Mouse (Mus musculus): ENCODE measurements around the gene Csnk2a2. TPM values are rescaled to one million over a fixed set of nuclear protein-coding genes. Genes with fewer than 3 reads are reported as not detected.
A peak's percentile ranks its signal among the peaks of the same experiment; 100 is the strongest.

The Csnk2a2 gene
- polyA plus RNA-seq, 1 experiment from 2014 or later: 7.5 TPM

DNA sequence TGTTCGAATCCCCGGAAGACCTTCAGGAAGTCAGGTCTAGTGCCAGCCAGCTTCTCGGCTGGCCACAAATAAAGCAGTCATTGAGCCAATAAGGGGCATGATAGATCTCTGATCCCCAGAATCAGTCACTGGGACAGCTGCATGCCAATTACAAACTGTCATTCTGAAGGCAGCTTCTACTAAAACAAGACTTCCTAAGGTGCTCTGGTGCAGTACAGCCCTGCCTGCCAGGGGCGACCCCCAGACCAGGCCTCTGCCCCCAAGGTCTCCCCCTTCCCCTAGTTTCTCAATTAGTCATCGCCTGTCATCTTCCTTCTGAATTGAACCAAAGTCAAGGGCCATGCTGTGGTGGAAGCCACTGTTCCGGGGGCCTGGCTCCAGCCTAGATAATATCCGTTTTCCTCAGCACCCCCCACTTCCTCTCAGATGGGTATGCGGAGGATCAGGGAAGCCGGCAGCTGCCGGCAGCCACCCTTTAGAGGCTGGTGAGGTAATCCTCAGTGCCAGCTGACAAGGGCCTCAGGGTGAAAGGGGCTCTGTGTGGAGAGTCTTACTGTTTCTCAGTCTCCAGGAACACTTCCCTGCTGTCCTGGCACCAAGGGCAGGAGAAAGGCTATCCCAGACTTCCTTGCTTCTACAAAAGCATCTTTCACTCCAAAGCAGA is 78.4 kb downstream of the Csnk2a2 start:
- whole genome bisulfite sequencing: 47% methylated on average over 10 of the region's 10 CpGs
- peak; percentile 45 for ATAC-seq
- no peak overlapping the region for H3K27ac ChIP-seq (ENCODE audit: low read depth, low read length)

DNA sequence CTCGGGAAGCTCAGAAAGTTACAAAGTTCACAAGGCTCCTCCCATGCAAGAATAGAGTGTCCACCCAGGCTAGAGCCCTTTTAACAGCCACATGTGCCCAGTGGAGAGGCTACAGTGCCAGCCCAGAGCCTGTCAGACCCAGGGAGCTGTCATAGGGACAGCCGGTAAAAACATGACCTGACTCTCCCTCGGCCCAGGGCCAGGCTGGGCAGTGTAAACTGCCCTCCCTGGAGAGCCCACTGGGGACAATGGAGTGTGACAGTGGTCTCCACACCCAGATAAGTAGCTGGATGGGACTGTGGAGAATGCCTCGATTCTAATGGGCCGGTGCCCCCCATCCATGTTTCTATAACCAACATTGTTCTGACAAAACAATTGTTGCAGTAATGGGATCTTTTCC is 80.3 kb downstream of the Csnk2a2 start:
- Histone ChIP-seq H3K4me2 (ENCODE audit: low read length) (no peak overlapping the region), H3K9ac (ENCODE audit: low read depth, low read length) (no peak overlapping the region), H3K4me1 (ENCODE audit: control insufficient read depth, insufficient read depth, low read depth, low read length) (no peaks in the 10 kb centered on the region; the same call in 1 of the 2 replicates), H3K9me3 (ENCODE audit: control insufficient read depth, low read length) (no peaks in the 10 kb centered on the region), H3K4me3 (ENCODE audit: low read length) (no peak overlapping the region), H3K27ac (ENCODE audit: low read depth, low read length) (no peak overlapping the region), H3K36me3 (ENCODE audit: control insufficient read depth, insufficient read depth, low read length) (no peaks in the 10 kb centered on the region), H3K27me3 (replicated peaks; ENCODE audit: control insufficient read depth, insufficient read depth, low read length) (no peaks in the 10 kb centered on the region)
- WGBS: 87% methylated on average over 5 of the region's 5 CpGs
- ATAC-seq: no peak

More for the DNA sequence above, 78.4 kb downstream of the Csnk2a2 start:
- Histone ChIP-seq H3K27me3 (replicated peaks; ENCODE audit: control insufficient read depth, insufficient read depth, low read length) (no peaks in the 10 kb centered on the region), H3K9ac (ENCODE audit: low read depth, low read length) (no peak overlapping the region), H3K4me1 (ENCODE audit: control insufficient read depth, insufficient read depth, low read depth, low read length) (no peaks in the 10 kb centered on the region; the same call in 1 of the 2 replicates), H3K9me3 (ENCODE audit: control insufficient read depth, low read length) (no peaks in the 10 kb centered on the region), H3K36me3 (ENCODE audit: control insufficient read depth, insufficient read depth, low read length) (no peaks in the 10 kb centered on the region), H3K4me2 (ENCODE audit: low read length) (no peak overlapping the region), H3K4me3 (ENCODE audit: low read length) (no peak overlapping the region)

DNA sequence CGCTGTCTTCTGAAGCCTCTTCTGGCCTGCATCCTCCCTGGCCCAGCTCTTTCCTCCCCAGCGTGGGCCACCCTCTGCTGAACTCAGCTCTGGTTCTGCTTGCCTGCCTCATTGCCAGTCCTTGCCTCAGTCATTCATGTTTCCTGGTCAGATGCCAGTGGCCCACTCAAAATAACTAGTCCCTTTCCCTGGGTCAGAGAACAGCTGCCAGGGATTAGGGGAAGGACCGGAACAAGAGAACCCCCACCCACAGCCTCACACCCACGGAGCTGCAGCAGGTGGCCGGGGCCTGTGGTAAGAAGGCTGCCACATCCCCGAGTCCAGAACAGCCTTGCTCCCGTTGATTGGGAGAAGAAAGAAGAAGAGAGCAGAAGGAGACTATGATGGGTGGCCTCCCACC is 88.7 kb downstream of the Csnk2a2 start:
- no peaks in the 10 kb centered on the region for H3K36me3 ChIP-seq (ENCODE audit: control insufficient read depth, insufficient read depth, low read length)
- no peak overlapping the region for H3K27ac ChIP-seq (ENCODE audit: low read depth, low read length)
- no peaks in the 10 kb centered on the region for H3K27me3 ChIP-seq (replicated peaks; ENCODE audit: control insufficient read depth, insufficient read depth, low read length)
- H3K4me3 ChIP-seq (ENCODE audit: low read length): no peak overlapping the region
- H3K9ac ChIP-seq (ENCODE audit: low read depth, low read length): no peak overlapping the region
- H3K9me3 ChIP-seq (ENCODE audit: control insufficient read depth, low read length): no peaks in the 10 kb centered on the region
- H3K4me1 ChIP-seq (ENCODE audit: control insufficient read depth, insufficient read depth, low read depth, low read length): no peaks in the 10 kb centered on the region
- no peak for ATAC-seq
- 67% methylated on average over 7 of the region's 7 CpGs for WGBS
- no peak overlapping the region for H3K4me2 ChIP-seq (ENCODE audit: low read length)

DNA sequence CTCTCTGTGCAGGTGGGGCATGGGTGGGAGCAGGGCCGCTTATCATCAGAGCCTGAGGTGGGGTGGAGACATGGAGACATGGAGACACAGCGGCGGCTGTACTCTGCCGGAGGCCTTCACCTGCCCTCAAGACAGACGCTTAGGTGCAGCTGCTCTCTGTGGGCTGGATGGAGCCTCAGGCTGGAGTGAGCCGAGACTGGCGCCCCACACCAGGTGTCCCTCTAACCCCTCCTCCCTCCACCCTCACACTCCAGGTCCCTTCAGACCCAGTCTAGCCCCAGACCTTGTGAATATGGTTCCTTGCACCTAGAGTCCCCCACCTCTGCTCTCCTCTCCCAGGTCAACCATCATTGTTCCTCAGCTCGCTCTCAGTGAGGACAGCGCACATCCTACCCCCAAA is 90.7 kb downstream of the Csnk2a2 start:
- H3K4me3 ChIP-seq (ENCODE audit: low read length): no peak overlapping the region
- H3K27ac ChIP-seq (ENCODE audit: low read depth, low read length): no peak overlapping the region
- no peak overlapping the region for H3K4me2 ChIP-seq (ENCODE audit: low read length)
- H3K36me3 ChIP-seq (ENCODE audit: control insufficient read depth, insufficient read depth, low read length): no peaks in the 10 kb centered on the region
- WGBS: 62% methylated on average over 9 of the region's 9 CpGs
- H3K27me3 ChIP-seq (replicated peaks; ENCODE audit: control insufficient read depth, insufficient read depth, low read length): no peaks in the 10 kb centered on the region
- no peaks in the 10 kb centered on the region for H3K4me1 ChIP-seq (ENCODE audit: control insufficient read depth, insufficient read depth, low read depth, low read length)
- H3K9me3 ChIP-seq (ENCODE audit: control insufficient read depth, low read length): no peaks in the 10 kb centered on the region
- no peak overlapping the region for H3K9ac ChIP-seq (ENCODE audit: low read depth, low read length)
- no peak for ATAC-seq

DNA sequence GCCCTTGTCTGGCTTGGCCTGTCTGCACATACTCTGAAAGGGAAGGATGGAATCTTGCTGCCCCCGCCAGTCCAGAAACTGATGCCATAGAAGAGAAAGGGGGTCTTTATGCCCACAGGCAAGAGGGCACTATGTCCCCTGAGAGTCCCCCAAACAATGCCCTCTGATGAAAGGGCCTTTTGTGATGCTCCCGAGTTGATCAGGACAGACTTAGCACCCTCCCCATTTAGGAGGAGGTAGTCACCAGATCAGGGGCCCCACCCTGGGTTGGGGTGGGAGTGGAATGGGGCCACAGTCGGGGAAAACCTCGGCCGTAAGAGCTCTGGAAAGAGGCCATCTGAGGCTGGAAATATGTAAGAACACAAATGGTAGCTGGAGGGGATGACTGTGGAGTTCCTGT is 92.6 kb downstream of the Csnk2a2 start:
- no peak overlapping the region for H3K4me3 ChIP-seq (ENCODE audit: low read length)
- no peaks in the 10 kb centered on the region for H3K9me3 ChIP-seq (ENCODE audit: control insufficient read depth, low read length)
- no peak overlapping the region for H3K9ac ChIP-seq (ENCODE audit: low read depth, low read length)
- no peak overlapping the region for H3K27ac ChIP-seq (ENCODE audit: low read depth, low read length)
- WGBS: 49% methylated on average over 5 of the region's 5 CpGs
- H3K36me3 ChIP-seq (ENCODE audit: control insufficient read depth, insufficient read depth, low read length): no peaks in the 10 kb centered on the region
- H3K27me3 ChIP-seq (replicated peaks; ENCODE audit: control insufficient read depth, insufficient read depth, low read length): no peaks in the 10 kb centered on the region
- H3K4me1 ChIP-seq (ENCODE audit: control insufficient read depth, insufficient read depth, low read depth, low read length): no peaks in the 10 kb centered on the region
- H3K4me2 ChIP-seq (ENCODE audit: low read length): no peak overlapping the region
- ATAC-seq: 0 out of 2 replicates have a peak, but pooled peaks have one; percentile 46

DNA sequence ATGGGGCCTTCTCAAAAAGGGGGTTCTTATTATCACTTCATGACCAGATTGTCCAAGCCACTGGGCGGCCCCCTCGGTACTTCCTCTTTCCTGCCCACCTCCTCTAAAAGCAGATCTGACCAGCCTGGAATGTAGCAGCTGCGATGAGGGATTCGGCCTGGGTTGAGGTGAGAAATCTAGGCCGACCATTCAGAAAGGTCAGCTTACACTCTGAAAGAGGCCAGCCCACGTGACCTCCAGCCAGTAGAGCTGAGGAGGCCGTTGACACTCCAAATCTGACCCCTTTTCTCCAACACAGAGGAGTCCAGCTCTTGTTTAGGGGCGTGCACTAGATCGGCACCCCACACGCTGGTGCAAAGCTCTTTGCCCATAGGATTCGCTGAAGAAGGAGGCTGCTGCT is 93.1 kb downstream of the Csnk2a2 start:
- Histone ChIP-seq H3K4me2 (ENCODE audit: low read length) (no peak overlapping the region), H3K4me3 (ENCODE audit: low read length) (no peak overlapping the region), H3K9ac (ENCODE audit: low read depth, low read length) (no peak overlapping the region), H3K36me3 (ENCODE audit: control insufficient read depth, insufficient read depth, low read length) (no peaks in the 10 kb centered on the region), H3K27ac (ENCODE audit: low read depth, low read length) (no peak overlapping the region), H3K9me3 (ENCODE audit: control insufficient read depth, low read length) (no peaks in the 10 kb centered on the region), H3K27me3 (replicated peaks; ENCODE audit: control insufficient read depth, insufficient read depth, low read length) (no peaks in the 10 kb centered on the region), H3K4me1 (ENCODE audit: control insufficient read depth, insufficient read depth, low read depth, low read length) (no peaks in the 10 kb centered on the region)
- ATAC-seq: no peak
- WGBS: 65% methylated on average over 11 of the region's 11 CpGs

Other genes with a start within 250 kb of the Csnk2a2 start
- 0.25 and 0.69 TPM in 2 replicates for gene Cngb1, start 183.5 kb downstream of the Csnk2a2 start, polyA plus RNA-seq (2015; fragmentation: Nextera tagmentation; extraction: Ambion mirVana)
- gene Tepp, start 179.5 kb downstream of the Csnk2a2 start, polyA plus RNA-seq (2015; fragmentation: Nextera tagmentation; extraction: Ambion mirVana): 3.5 and 6.6 TPM in 2 replicates
- 12.1 and 15.8 TPM in 2 replicates for gene Zfp319, start 158.1 kb downstream of the Csnk2a2 start, polyA plus RNA-seq (2015; fragmentation: Nextera tagmentation; extraction: Ambion mirVana)
- 35.7 and 39.8 TPM in 2 replicates for gene Usb1, start 157.8 kb downstream of the Csnk2a2 start, polyA plus RNA-seq (2015; fragmentation: Nextera tagmentation; extraction: Ambion mirVana)
- gene Mmp15, start 137.8 kb downstream of the Csnk2a2 start, polyA plus RNA-seq (2015; fragmentation: Nextera tagmentation; extraction: Ambion mirVana): 15.7 and 18.4 TPM in 2 replicates
- gene Cfap20, start 55.2 kb downstream of the Csnk2a2 start, polyA plus RNA-seq (2015; fragmentation: Nextera tagmentation; extraction: Ambion mirVana): 121 and 124 TPM in 2 replicates
- gene Ccdc113, start 44.0 kb upstream of the Csnk2a2 start, polyA plus RNA-seq (2015; fragmentation: Nextera tagmentation; extraction: Ambion mirVana): 2.4 and 3.4 TPM in 2 replicates
- not detected in 2 replicates for gene Prss54, start 86.3 kb upstream of the Csnk2a2 start, polyA plus RNA-seq (2015; fragmentation: Nextera tagmentation; extraction: Ambion mirVana)
- gene Gins3, start 143.4 kb upstream of the Csnk2a2 start, polyA plus RNA-seq (2015; fragmentation: Nextera tagmentation; extraction: Ambion mirVana): 7.5 and 7.7 TPM in 2 replicates
- 571 and 665 TPM in 2 replicates for gene Ndrg4, start 186.9 kb upstream of the Csnk2a2 start, polyA plus RNA-seq (2015; fragmentation: Nextera tagmentation; extraction: Ambion mirVana)
- 28.0 and 30.6 TPM in 2 replicates for gene Setd6, start 225.8 kb upstream of the Csnk2a2 start, polyA plus RNA-seq (2015; fragmentation: Nextera tagmentation; extraction: Ambion mirVana)

Measured in hindbrain, embryonic 16.5 days (tissue).